Mouse (Mus musculus) WW6 (cell line): Measurements from ENCODE around the gene Itgb5.

ENCODE experiments used
- DNase-seq: peaks from one replicate; pipeline ENCODE4 v3.0.0-alpha.2; 2013; ENCODE audit warnings: low read depth, low spot score

Itgb5 gene

GRCm38 (mm10) chr16:33832057-33832456 lies 2.6 kb downstream of the Itgb5 start:
- no peak for DNase-seq

GRCm38 (mm10) chr16:33832728-33833428 lies 3.4 kb downstream of the Itgb5 start:
- no peak for DNase-seq

GRCm38 (mm10) chr16:33833429-33833753 lies 3.9 kb downstream of the Itgb5 start:
- no peak for DNase-seq

GRCm38 (mm10) chr16:33833781-33834482 lies 4.5 kb downstream of the Itgb5 start:
- DNase-seq: no peak

- no peak for DNase-seq
These were observed 7.2 kb downstream of the Itgb5 start for GRCm38 (mm10) chr16:33836676-33837075.

- no peak for DNase-seq
These were observed 7.7 kb downstream of the Itgb5 start for GRCm38 (mm10) chr16:33837191-33837590.

- DNase-seq: no peak
These were observed 11.2 kb downstream of the Itgb5 start for GRCm38 (mm10) chr16:33840616-33841015.

- no peak for DNase-seq
These were observed 12.8 kb downstream of the Itgb5 start for GRCm38 (mm10) chr16:33842081-33842880.

GRCm38 (mm10) chr16:33844150-33844611 lies 14.7 kb downstream of the Itgb5 start:
- no peak for DNase-seq

GRCm38 (mm10) chr16:33844866-33845265 lies 15.4 kb downstream of the Itgb5 start:
- DNase-seq: no peak

- no peak for DNase-seq
These were observed 23.8 kb downstream of the Itgb5 start for GRCm38 (mm10) chr16:33853271-33853670.

- no peak for DNase-seq
These were observed 29.3 kb downstream of the Itgb5 start for GRCm38 (mm10) chr16:33858766-33859165.

- no peak for DNase-seq
These were observed 29.9 kb downstream of the Itgb5 start for GRCm38 (mm10) chr16:33859380-33859779.

- no peak for DNase-seq
These were observed 30.7 kb downstream of the Itgb5 start for GRCm38 (mm10) chr16:33859988-33860700.

GRCm38 (mm10) chr16:33862406-33862805 lies 32.9 kb downstream of the Itgb5 start:
- DNase-seq: no peak

GRCm38 (mm10) chr16:33863208-33863751 lies 33.8 kb downstream of the Itgb5 start:
- no peak for DNase-seq

- DNase-seq: no peak
These were observed 40.8 kb downstream of the Itgb5 start for GRCm38 (mm10) chr16:33870224-33870785.

GRCm38 (mm10) chr16:33870988-33871758 lies 41.7 kb downstream of the Itgb5 start:
- DNase-seq: no peak

GRCm38 (mm10) chr16:33871865-33872443 lies 42.5 kb downstream of the Itgb5 start:
- DNase-seq: no peak

- DNase-seq: no peak
These were observed 43.8 kb downstream of the Itgb5 start for GRCm38 (mm10) chr16:33873282-33873681.
